Mouse (Mus musculus) lung, embryonic 16.5 days (tissue): Measurements from ENCODE around the gene Grtp1. TPM values are rescaled to one million over a fixed set of nuclear protein-coding genes. Genes with fewer than 3 reads are reported as not detected.

Experiments
- ATAC-seq: fragments of 200-750 bp; cut with Nextera tagmentation; 2 replicates; pipeline ENCODE4 v1.8.0; 2017; ENCODE audit warnings: low read depth, mild to moderate bottlenecking, moderate library complexity
- H3K27ac ChIP-seq: fragments of 300-500 bp; sonication (generic); 2 replicates; pipeline ENCODE4 v1.5.1; 2014; ENCODE audit warnings: mild to moderate bottlenecking, control low read depth, low read length
- H3K27me3 ChIP-seq: fragments of 300-500 bp; sonication (generic); 2 replicates; pipeline ENCODE4 v1.6.1; 2014; ENCODE audit warnings: low read depth, low read length, mixed read lengths; ENCODE audit not compliant: control insufficient read depth, insufficient read depth
- H3K36me3 ChIP-seq: fragments of 300-500 bp; sonication (generic); 2 replicates; pipeline ENCODE4 v1.6.1; 2014; ENCODE audit warnings: low read length; ENCODE audit not compliant: control insufficient read depth, insufficient read depth
- H3K4me1 ChIP-seq: fragments of 300-500 bp; sonication (generic); replicated peaks from 2 replicates; pipeline ENCODE4 v1.6.1; 2014; ENCODE audit warnings: low read length, mixed read lengths; ENCODE audit not compliant: control insufficient read depth, insufficient read depth
- H3K4me2 ChIP-seq: fragments of 300-500 bp; sonication (generic); 2 replicates; pipeline ENCODE4 v1.6.1; 2014; ENCODE audit warnings: low read depth, low read length, control low read depth
- H3K4me3 ChIP-seq: fragments of 300-500 bp; sonication (generic); 2 replicates; pipeline ENCODE4 v1.5.1; 2014; ENCODE audit warnings: mild to moderate bottlenecking, low read length, control low read depth
- H3K9ac ChIP-seq: fragments of 300-500 bp; sonication (generic); 2 replicates; pipeline ENCODE4 v1.6.1; 2014; ENCODE audit warnings: low read length, control low read depth
- H3K9me3 ChIP-seq: fragments of 300-500 bp; sonication (generic); 2 replicates; pipeline ENCODE4 v1.6.1; 2016; ENCODE audit warnings: low read length; ENCODE audit not compliant: control insufficient read depth
- WGBS: fragments of 180-500 bp; shearing (Covaris S2); extraction: QIAGEN DNeasy Blood & Tissue Kit; methylation state at CpG from one replicate; pipeline ENCODE4 v1.1.7; 2014; 5-methylcytosine and 5-hydroxymethylcytosine counted together
- polyA plus RNA-seq: library from polyadenylated mRNA; unstranded; fragments of >200 nt; fragmentation: Nextera tagmentation; extraction: Ambion mirVana; gene quantifications from 2 replicates; pipeline ENCODE4 v1.2.1, GENCODE M21; 2015

Gene Grtp1
- polyA plus RNA-seq, 1 experiment from 2014 or later = 4.5 TPM

- 63% methylated on average over 18 of the region's 18 CpGs for WGBS
- no peaks in the 10 kb centered on the region for H3K4me1 ChIP-seq
- H3K9me3 ChIP-seq = no peaks in the 10 kb centered on the region
- no peak overlapping the region for H3K4me3 ChIP-seq
- no peak for ATAC-seq
- H3K36me3 ChIP-seq = peaks cover 6% of the 10 kb centered on the region; the same call in 1 of the 2 replicates
- no peak overlapping the region for H3K9ac ChIP-seq
- H3K4me2 ChIP-seq = no peak overlapping the region
- H3K27me3 ChIP-seq = no peaks in the 10 kb centered on the region
- no peak overlapping the region for H3K27ac ChIP-seq
Observed at GRCm38 (mm10) chr8:13180911-13181690, 19.3 kb downstream of the Grtp1 start.

- H3K4me1 ChIP-seq = no peaks in the 10 kb centered on the region
- peaks cover 10% of the 10 kb centered on the region; the same call in 1 of the 2 replicates for H3K36me3 ChIP-seq
- H3K4me2 ChIP-seq = no peak overlapping the region
- no peaks in the 10 kb centered on the region for H3K9me3 ChIP-seq
- ATAC-seq = no peak
- no peaks in the 10 kb centered on the region for H3K27me3 ChIP-seq
- no peak overlapping the region for H3K9ac ChIP-seq
- H3K4me3 ChIP-seq = no peak overlapping the region
- 72% methylated on average over 9 of the region's 9 CpGs for WGBS
- no peak overlapping the region for H3K27ac ChIP-seq
Observed at GRCm38 (mm10) chr8:13180408-13180807, 20.0 kb downstream of the Grtp1 start.

GRCm38 (mm10) chr8:13179948-13180347, 20.5 kb downstream of the Grtp1 start:
- H3K9me3 ChIP-seq = no peaks in the 10 kb centered on the region
- no peak overlapping the region for H3K4me3 ChIP-seq
- ATAC-seq = no peak
- H3K27me3 ChIP-seq = no peaks in the 10 kb centered on the region
- no peak overlapping the region for H3K27ac ChIP-seq
- H3K9ac ChIP-seq = no peak overlapping the region
- no peaks in the 10 kb centered on the region for H3K4me1 ChIP-seq
- H3K36me3 ChIP-seq = peaks cover 15% of the 10 kb centered on the region; the same call in 1 of the 2 replicates
- WGBS = 60% methylated on average over 7 of the region's 7 CpGs
- no peak overlapping the region for H3K4me2 ChIP-seq

- H3K4me1 ChIP-seq = no peaks in the 10 kb centered on the region
- H3K4me3 ChIP-seq = no peak overlapping the region
- no peak overlapping the region for H3K27ac ChIP-seq
- no peaks in the 10 kb centered on the region for H3K9me3 ChIP-seq
- H3K9ac ChIP-seq = no peak overlapping the region
- H3K4me2 ChIP-seq = no peak overlapping the region
- WGBS = 69% methylated on average over 6 of the region's 6 CpGs
- no peaks in the 10 kb centered on the region for H3K27me3 ChIP-seq
- peaks cover 17% of the 10 kb centered on the region; the same call in 1 of the 2 replicates for H3K36me3 ChIP-seq
- ATAC-seq = no peak
Observed at GRCm38 (mm10) chr8:13179482-13179881, 20.9 kb downstream of the Grtp1 start.

GRCm38 (mm10) chr8:13178137-13178536, 22.3 kb downstream of the Grtp1 start:
- Histone ChIP-seq H3K27me3 (no peaks in the 10 kb centered on the region), H3K9ac (no peak overlapping the region), H3K4me1 (no peaks in the 10 kb centered on the region), H3K9me3 (no peaks in the 10 kb centered on the region), H3K4me2 (no peak overlapping the region), H3K36me3 (peaks cover 27% of the 10 kb centered on the region), H3K27ac (no peak overlapping the region), H3K4me3 (no peak overlapping the region)
- 89% methylated on average over 5 of the region's 5 CpGs for WGBS
- ATAC-seq = no peak

- no peak overlapping the region for H3K4me3 ChIP-seq
- peaks cover 27% of the 10 kb centered on the region for H3K36me3 ChIP-seq
- no peak for ATAC-seq
- no peaks in the 10 kb centered on the region for H3K4me1 ChIP-seq
- no peaks in the 10 kb centered on the region for H3K9me3 ChIP-seq
- no peak overlapping the region for H3K4me2 ChIP-seq
- no peaks in the 10 kb centered on the region for H3K27me3 ChIP-seq
- 92% methylated on average over 7 of the region's 7 CpGs for WGBS
- H3K9ac ChIP-seq = no peak overlapping the region
- H3K27ac ChIP-seq = no peak overlapping the region
Observed at GRCm38 (mm10) chr8:13177173-13177852, 23.1 kb downstream of the Grtp1 start.

- no peaks in the 10 kb centered on the region for H3K4me1 ChIP-seq
- WGBS = 89% methylated on average over 1 of the region's 1 CpGs
- H3K27me3 ChIP-seq = no peaks in the 10 kb centered on the region
- H3K9me3 ChIP-seq = no peaks in the 10 kb centered on the region
- no peak overlapping the region for H3K9ac ChIP-seq
- no peak overlapping the region for H3K4me3 ChIP-seq
- peaks cover 31% of the 10 kb centered on the region for H3K36me3 ChIP-seq
- no peak overlapping the region for H3K27ac ChIP-seq
- H3K4me2 ChIP-seq = no peak overlapping the region
- no peak for ATAC-seq
Observed at GRCm38 (mm10) chr8:13175650-13176049, 24.8 kb downstream of the Grtp1 start.

- Histone ChIP-seq H3K4me3 (no peak overlapping the region), H3K27me3 (no peaks in the 10 kb centered on the region), H3K36me3 (peaks cover 31% of the 10 kb centered on the region), H3K4me1 (no peaks in the 10 kb centered on the region), H3K4me2 (no peak overlapping the region), H3K9me3 (no peaks in the 10 kb centered on the region), H3K9ac (no peak overlapping the region), H3K27ac (no peak overlapping the region)
- ATAC-seq = no peak
- WGBS = 83% methylated on average over 4 of the region's 4 CpGs
Observed at GRCm38 (mm10) chr8:13174811-13175210, 25.6 kb downstream of the Grtp1 start.

GRCm38 (mm10) chr8:13174305-13174704, 26.1 kb downstream of the Grtp1 start:
- WGBS = 90% methylated on average over 4 of the region's 4 CpGs
- H3K4me2 ChIP-seq = no peak overlapping the region
- peaks cover 31% of the 10 kb centered on the region for H3K36me3 ChIP-seq
- no peak overlapping the region for H3K27ac ChIP-seq
- no peak overlapping the region for H3K9ac ChIP-seq
- no peaks in the 10 kb centered on the region for H3K4me1 ChIP-seq
- no peaks in the 10 kb centered on the region for H3K9me3 ChIP-seq
- no peak overlapping the region for H3K4me3 ChIP-seq
- ATAC-seq = no peak
- H3K27me3 ChIP-seq = no peaks in the 10 kb centered on the region
